Mouse (Mus musculus) regulatory T cell (primary cell): ENCODE results near the gene Rsc1a1.

Source experiments
- in situ Hi-C: fragments of 300-600 bp; cut with MboI, MseI; formaldehyde crosslinking; loops from one replicate; pipeline ENCODE4 v1.15.1; 2025; ENCODE audit warnings: high pct_unique_total_duplicates

Gene Rsc1a1

DNA sequence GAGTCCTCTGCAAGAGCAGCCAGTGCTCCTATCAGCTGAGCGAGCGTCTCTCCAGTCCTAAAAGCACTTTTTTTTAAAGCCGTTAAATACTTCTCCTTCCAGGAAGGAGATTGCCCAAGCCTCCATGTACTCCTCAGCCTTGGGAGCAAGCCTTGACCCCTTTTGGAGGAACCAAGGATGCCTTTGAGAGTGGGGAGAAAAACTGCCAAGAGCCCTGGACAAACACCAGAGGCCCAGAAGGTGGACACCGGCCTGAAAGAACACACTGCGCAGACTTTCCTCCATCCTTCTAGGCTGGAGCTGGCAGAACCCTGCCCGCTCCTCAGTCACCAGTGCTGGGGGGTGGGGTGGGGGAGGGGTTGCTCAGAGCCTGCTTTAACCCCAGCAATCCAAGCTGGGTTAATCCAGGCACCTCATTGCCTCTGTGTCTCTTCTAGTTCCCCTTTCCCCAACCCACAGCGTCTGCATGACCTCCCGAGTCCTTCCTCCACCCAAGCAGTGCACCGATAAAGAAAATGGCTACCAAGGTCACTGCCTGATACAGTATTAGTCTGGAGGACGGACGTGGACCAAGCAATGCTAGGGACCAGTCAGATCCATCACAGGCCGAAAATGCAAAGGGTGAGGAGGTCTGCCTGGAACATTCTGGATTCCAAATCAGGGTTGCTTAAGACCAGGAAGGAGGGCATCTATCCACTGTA lies 29.3 kb downstream of the Rsc1a1 start:
- in situ Hi-C loops = loop anchor here (10.0 kb wide), 1 partner anchor 1759 kb away; the partner anchor contains the start of gene Pramef8

DNA sequence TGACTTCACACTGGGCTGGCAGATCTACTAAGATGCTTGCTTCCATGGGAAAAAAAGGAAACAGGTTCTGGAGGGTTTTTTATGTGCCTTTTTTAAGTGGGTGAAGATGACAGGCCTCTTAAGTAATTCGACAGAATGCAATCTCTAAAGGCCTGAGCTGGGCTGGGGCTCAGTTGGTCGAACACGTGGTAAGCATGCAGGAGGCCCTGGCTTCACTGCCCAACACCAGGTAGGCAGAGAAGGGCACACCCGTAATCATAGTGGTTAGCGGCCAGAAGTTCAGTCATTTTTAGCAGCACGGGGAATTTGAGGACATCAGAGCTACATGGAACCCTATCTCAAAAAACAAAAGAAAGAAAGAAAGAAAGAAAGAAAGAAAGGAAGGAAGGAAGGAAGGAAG lies 30.9 kb downstream of the Rsc1a1 start:
- in situ Hi-C loops = loop anchor here (10.0 kb wide), 1 partner anchor 1760 kb away; the partner anchor contains the start of gene Pramef8

DNA sequence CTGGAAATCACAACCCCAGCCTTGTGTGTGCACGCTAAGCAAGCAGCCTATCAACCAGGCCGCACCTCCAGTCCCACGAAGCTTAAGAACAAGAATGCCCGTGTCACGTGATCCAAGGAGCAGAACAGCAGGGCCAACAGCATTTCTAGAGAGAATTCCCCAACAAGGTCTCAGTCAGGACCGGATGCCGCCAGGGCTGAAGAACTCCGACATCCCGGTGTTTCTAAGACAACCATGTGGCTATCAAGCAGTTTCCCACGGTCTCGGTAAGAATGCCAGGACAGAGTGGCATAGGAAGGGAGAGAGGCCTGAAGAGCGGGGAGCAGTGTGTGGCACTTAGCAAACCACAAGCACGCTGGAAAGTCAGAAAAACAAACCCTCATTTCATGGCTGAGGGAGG lies 31.6 kb downstream of the Rsc1a1 start:
- in situ Hi-C loops = loop anchor here (10.0 kb wide), 1 partner anchor 1761 kb away; the partner anchor contains the start of gene Pramef8

DNA sequence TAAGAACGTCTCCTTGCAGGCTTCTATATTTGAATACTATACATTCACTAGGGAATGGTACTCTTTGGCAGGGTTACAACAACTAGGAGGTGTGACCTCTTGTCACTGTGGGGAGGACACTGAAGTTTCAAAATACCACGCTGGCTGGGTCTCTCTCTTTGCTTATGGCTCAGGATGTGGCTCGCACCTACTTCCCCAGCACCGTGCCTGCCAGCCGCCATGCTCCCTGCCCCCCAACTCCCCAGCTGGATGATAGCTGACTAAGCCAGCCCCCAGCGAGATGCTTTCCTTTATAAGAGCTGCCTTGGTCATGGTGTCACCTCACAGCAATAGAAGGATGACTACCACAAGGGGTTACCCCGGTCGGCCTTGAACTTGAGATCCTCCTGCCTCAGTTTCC lies 32.4 kb downstream of the Rsc1a1 start:
- in situ Hi-C loops = loop anchor here (10.0 kb wide), 1 partner anchor 1762 kb away; the partner anchor contains the start of gene Pramef8

DNA sequence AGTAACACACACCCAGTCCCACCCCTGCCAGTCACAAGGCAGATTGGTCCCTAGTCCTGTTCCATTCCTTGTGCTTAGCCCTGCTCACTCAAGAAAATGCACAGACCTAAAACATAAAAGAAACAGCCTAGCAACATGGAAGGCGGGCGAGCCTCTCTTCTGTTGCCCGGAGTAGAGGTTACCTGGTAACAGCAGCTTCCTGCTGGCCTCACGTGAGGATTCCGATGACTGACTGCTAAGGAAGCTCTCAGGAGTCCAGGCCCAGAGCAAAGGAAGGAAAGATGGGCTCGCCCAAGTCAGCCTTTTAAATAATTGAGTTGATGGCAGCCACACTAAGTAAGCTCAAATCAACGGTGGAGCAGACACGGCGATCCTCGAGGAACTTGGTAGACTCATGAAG lies 33.5 kb downstream of the Rsc1a1 start:
- in situ Hi-C loops = loop anchor here (10.0 kb wide), 1 partner anchor 1763 kb away; the partner anchor contains the start of gene Pramef8

DNA sequence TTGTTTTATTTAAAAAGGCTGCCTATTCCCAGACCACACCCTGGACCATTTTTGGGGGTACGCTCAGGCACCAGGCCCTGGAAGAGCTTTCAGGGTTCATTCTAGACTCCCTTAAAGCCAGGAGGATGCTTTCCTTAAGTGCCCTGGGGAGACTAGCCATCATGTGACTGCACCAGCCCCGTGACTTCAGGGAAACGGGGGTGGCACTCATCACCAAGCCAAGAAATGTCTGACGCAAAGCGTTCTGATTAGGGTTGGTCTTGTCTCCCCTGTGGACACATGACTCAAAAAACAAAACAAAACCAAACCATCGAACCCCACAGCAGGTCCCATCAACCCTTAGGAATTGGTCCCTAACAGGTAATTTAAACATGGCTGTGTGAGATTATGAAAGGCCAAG lies 34.1 kb downstream of the Rsc1a1 start:
- in situ Hi-C loops = loop anchor here (10.0 kb wide), 1 partner anchor 1764 kb away; the partner anchor contains the start of gene Pramef8

DNA sequence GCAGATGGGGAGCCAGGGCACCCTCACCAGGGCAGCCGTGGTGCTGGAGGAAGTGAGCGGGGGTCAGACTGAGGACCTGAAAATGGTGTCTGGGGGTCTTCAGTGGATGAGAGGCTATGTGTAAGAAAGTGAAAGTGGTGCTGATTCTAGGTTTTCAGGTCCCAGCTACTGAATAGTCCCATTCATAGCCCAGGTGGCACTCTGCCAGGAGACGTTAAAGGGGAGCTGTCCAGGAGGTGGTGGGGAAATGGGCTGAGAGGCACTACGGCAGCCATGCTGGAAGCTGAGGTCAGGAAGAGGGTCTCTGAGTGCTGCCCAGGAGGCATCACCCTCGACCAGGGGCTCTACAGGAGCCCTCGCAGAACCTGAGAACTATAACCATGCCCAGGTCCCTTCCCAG lies 36.2 kb downstream of the Rsc1a1 start:
- in situ Hi-C loops = no loop called here

DNA sequence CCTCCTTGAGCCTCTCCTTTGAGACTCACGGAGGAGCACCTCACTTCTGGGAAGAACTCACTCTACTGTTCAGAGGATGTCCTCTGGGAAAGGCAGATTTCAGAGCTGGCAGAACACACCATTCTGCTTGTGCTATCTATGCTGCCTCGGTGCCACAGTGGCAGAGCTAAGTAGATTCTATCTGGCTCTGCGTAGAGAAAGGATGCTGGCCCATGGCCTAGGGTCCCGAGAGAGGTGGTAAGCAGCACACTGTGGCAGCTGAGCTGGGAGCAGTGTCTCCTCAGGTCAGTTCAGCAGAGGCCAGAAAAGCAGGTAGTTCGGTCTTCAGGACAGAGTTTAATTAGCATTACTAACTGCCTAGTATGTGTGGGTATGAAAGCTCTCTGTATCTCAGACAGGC lies 37.1 kb downstream of the Rsc1a1 start:
- in situ Hi-C loops = no loop called here

DNA sequence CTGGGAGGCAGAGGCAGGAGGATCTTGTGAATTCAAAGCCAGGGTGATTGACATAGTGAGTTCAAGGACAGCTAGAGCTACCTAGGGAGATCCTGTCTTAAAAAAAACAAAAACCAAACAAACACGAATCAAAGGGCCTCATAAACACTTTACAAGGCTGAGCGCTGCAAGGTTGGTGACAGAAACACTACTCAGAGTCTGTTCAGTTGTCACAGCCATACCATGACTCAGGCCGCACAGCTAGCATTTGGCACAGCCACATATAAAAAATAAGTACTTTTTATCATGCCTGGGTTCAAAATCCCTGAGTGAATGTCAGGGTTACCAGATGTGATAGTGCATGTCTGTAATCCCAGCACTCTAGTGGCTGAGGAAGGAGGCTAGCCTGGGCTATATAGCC lies 38.2 kb downstream of the Rsc1a1 start:
- in situ Hi-C loops = no loop called here

DNA sequence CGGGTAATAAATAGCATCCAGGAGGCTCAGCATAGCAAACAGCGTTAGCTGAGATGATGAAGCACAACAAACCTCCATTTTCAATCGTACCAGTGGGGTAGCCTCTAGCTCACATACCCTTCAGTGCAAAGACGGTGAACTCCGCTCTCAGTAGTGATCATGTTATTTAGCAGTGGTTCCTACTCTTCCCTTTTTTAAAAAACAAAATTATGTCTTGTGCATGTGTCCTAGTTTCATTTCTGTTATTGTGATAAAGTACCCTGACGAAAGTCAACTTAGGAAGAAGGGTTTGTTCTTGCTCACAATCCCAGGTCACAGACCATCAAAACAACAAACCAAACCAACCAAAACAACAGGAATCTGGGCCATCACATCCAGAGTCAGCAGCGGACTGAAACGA lies 39.4 kb downstream of the Rsc1a1 start:
- in situ Hi-C loops = no loop called here

DNA sequence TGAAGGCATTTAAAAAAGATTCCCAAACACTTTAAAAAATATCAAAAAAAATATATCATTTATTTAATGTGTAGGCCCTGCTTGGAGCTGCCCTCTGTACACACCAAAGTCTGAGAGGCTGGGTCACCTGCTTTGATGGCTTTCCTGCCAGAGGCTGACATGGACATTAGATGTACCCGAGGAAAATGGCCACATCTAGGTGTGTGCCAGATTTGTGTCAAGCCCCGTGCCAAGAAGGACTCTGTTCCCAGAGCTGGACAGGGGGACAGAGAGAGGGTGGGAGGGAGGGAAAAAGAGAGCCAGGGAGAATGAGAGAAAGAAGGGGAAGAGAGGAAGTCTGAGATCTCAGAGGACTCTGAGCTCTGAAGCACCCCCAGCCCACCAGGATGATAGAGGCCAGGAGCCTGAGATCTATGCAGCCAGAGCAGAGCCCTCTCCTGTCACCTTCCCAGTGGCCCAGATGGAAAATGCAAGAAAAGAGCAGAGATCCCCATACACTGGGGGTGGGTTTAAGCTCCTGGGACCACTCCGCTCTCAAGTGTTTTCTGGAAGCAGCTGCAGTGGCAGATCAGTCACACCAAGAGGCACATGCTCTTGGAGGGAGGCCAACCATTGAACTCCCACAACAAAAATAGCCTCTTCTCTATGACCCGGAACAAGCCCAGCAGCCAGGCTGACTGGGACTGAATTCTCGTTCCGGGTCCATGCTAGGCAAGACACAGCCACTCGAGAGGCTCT lies 42.1 kb downstream of the Rsc1a1 start:
- in situ Hi-C loops = no loop called here

DNA sequence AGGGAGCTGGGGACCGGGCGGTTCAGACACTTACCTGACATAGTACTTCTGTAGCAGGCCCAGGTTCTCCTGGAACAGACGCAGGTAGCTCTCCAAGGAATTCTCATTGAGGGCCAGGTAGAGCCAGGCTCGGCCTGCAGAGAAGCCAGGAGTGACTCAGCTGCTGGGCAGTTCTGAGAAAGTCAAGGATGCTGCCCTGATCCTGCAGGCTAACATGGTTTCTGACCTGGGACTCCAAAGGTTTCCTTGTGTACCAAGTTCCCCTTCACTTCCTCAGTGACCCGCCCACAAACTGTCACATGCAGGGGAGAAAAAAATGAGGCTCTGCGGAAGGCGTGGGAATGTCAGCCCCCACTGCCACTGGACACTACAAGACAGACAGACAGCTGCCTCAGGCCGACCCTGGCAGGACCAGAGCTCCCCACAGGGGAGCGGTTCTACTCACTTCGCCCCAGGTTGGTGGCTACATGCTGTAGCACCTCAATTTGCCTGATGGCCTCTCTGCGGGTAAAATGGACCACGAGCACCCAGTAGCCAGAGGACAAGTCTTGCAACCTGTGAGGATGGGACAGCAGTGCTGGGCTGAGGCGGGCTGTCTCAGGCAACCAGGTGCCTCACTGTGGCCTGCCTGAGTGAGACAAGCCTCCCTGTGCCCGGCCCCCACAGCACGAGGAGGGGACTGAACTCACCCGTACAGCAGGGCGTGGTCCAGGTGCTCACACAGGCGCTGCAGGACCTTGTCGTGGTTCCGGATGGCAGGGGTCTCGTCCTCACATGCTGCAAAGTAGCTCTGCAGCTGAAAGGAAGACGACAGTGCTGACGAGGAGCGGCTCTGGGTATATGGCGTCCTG lies 43.2 kb downstream of the Rsc1a1 start:
- in situ Hi-C loops = no loop called here

DNA sequence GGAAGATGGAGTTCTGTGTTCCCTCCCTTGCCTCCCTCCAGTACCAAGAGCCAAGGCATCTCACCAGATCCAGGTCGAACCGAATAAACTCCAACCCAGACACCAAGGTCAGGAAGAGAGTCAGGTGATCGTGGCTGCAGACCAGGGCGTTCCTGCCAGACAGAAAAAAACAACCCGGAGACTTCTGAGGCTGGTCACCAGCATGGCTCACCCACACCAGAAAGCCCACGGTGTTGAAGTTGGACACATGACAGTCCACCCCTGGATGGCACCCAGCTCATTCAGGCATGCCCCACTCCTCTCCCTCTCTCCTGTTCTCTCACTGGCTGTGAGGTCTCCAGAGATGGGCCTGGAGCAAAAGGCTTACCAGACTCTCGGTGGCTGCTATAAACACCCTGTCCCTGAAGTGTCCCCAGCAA lies 44.0 kb downstream of the Rsc1a1 start:
- in situ Hi-C loops = no loop called here

DNA sequence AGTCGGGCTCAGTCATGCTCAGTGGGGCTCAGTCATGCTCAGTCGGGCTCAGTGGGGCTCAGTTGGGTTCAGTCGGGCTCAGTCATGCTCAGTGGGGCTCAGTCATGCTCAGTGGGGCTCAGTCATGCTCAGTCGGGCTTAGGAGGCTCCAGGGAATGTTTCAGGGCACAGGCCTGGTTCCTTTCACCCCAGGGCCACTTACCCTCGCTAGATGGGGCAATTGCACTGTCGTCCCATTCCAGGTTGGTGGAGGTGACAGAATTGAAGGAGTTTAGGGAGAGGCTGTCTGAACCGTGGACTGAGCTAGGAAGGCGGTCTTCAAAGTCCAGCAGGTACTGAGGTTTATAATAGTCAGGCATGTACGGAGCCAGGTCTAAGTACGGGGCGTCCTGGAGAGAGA lies 45.9 kb downstream of the Rsc1a1 start:
- in situ Hi-C loops = no loop called here

DNA sequence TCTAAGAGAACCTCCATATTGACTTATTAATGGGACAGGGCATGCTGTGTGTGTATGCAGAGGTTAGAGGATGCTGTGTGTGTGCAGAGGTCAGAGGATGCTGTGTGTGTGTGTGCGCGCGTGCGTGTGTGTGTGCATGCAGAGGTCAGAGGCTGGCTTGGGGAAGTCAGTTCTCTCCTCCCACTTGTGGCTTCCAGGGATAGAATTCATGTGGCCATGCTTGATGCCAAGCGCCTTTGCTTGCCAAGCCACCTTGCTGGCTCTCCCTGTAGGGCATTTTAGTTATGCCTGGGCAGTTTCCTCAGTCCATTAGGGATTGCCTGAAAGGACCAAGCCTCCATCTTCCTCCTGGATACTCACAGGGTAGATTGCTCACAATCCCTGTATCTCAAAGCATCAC lies 48.7 kb downstream of the Rsc1a1 start:
- in situ Hi-C loops = no loop called here

DNA sequence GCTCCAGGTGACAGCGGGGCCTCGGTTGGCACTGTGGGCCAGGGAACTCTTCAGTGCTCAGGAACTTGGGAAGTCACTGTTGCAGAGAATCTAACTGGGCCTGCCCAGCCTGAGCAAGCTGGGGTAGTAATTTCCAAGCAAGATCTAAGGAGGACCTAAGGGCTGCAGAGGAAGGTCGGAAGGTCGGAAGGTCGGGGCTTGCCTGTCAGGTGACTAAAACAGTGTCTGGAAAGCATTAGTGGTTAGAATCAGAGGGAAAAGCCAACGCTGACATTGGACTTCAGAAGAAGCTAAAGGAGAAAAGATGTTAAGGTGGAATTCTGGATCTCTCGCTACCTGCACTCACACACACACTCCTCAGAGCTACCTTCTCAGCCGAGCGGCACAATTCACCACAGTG lies 49.4 kb downstream of the Rsc1a1 start:
- in situ Hi-C loops = no loop called here
